Mouse (Mus musculus): ENCODE data around the gene Krt25. TPM values are rescaled to one million over a fixed set of nuclear protein-coding genes. Genes with fewer than 3 reads are reported as not detected.

Krt25 gene
- polyA plus RNA-seq, 1 experiment from 2014 or later = 0.06 TPM

DNA sequence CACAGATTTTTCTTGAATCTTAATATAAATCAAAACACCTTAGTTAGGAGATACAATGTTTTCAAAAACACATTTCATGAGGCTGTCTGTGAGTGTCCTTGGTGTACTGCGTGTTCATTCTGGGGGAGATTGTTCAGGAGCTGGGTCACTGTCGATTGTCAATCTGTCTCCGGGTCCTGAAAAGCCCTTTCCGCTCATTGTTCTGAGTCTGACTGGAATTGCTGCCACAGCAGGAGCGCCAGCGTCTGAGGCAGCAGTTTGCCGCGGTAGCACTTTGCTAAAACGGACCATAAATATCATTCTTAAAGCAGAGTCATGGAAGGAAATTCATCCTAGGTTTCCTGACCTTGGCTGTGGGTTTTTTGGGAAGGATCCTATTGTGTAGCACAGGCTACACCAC, 57.0 kb downstream of the Krt25 start:
- no peak for ATAC-seq (ENCODE audit: insufficient read depth, low FRiP score)
- Histone ChIP-seq H3K9ac (ENCODE audit: low read length) (no peak overlapping the region), H3K4me2 (ENCODE audit: low read depth, low read length) (no peak overlapping the region), H3K4me3 (replicated peaks; ENCODE audit: low read length) (no peak overlapping the region), H3K27ac (ENCODE audit: low read length) (no peak overlapping the region), H3K36me3 (ENCODE audit: control insufficient read depth, insufficient read depth, low read length) (no peaks in the 10 kb centered on the region), H3K4me1 (ENCODE audit: control insufficient read depth, insufficient read depth, low read length) (no peaks in the 10 kb centered on the region), H3K9me3 (replicated peaks; ENCODE audit: control insufficient read depth, low read length) (no peaks in the 10 kb centered on the region), H3K27me3 (ENCODE audit: control insufficient read depth, insufficient read depth, low read length) (no peaks in the 10 kb centered on the region)
- WGBS = 53% methylated on average over 9 of the region's 9 CpGs

Other genes starting within 250 kb of the Krt25 start
- 1.8 and 2.4 TPM in 2 replicates for gene Tns4, start 233.6 kb downstream of the Krt25 start, polyA plus RNA-seq (2015; fragmentation: Nextera tagmentation; extraction: Ambion mirVana)
- 0.19 TPM in 2 replicates for gene Ccr7, start 167.9 kb downstream of the Krt25 start, polyA plus RNA-seq (2015; fragmentation: Nextera tagmentation; extraction: Ambion mirVana)
- 177 and 203 TPM in 2 replicates for gene Smarce1, start 91.9 kb downstream of the Krt25 start, polyA plus RNA-seq (2015; fragmentation: Nextera tagmentation; extraction: Ambion mirVana)
- gene Krt222, start 78.9 kb downstream of the Krt25 start, polyA plus RNA-seq (2015; fragmentation: Nextera tagmentation; extraction: Ambion mirVana) = 0.19 and 0.28 TPM in 2 replicates
- not detected in 2 replicates for gene Krt24, start 37.7 kb downstream of the Krt25 start, polyA plus RNA-seq (2015; fragmentation: Nextera tagmentation; extraction: Ambion mirVana)
- not detected in 2 replicates for gene Krt26, start 15.0 kb upstream of the Krt25 start, polyA plus RNA-seq (2015; fragmentation: Nextera tagmentation; extraction: Ambion mirVana)
- gene Krt27, start 28.2 kb upstream of the Krt25 start, polyA plus RNA-seq (2015; fragmentation: Nextera tagmentation; extraction: Ambion mirVana) = 0.15 TPM in 1 of 2 replicates, not detected in the other
- 0.14 and 0.21 TPM in 2 replicates for gene Krt28, start 52.0 kb upstream of the Krt25 start, polyA plus RNA-seq (2015; fragmentation: Nextera tagmentation; extraction: Ambion mirVana)
- gene Krt10, start 66.4 kb upstream of the Krt25 start, polyA plus RNA-seq (2015; fragmentation: Nextera tagmentation; extraction: Ambion mirVana) = 22.3 and 24.1 TPM in 2 replicates
- 0.12 and 0.19 TPM in 2 replicates for gene Krt12, start 99.3 kb upstream of the Krt25 start, polyA plus RNA-seq (2015; fragmentation: Nextera tagmentation; extraction: Ambion mirVana)
- gene Krt20, start 115.2 kb upstream of the Krt25 start, polyA plus RNA-seq (2015; fragmentation: Nextera tagmentation; extraction: Ambion mirVana) = 16.6 and 23.3 TPM in 2 replicates
- 92.1 and 140 TPM in 2 replicates for gene Krt23, start 170.2 kb upstream of the Krt25 start, polyA plus RNA-seq (2015; fragmentation: Nextera tagmentation; extraction: Ambion mirVana)
- gene Krt39, start 198.4 kb upstream of the Krt25 start, polyA plus RNA-seq (2015; fragmentation: Nextera tagmentation; extraction: Ambion mirVana) = 0.14 TPM in 1 of 2 replicates, not detected in the other
- gene Krt40, start 220.2 kb upstream of the Krt25 start, polyA plus RNA-seq (2015; fragmentation: Nextera tagmentation; extraction: Ambion mirVana) = not detected in 2 replicates
- gene Krtap3-3, start 227.9 kb upstream of the Krt25 start, polyA plus RNA-seq (2015; fragmentation: Nextera tagmentation; extraction: Ambion mirVana) = not detected in 2 replicates
- not detected in 2 replicates for gene Krtap3-2, start 233.9 kb upstream of the Krt25 start, polyA plus RNA-seq (2015; fragmentation: Nextera tagmentation; extraction: Ambion mirVana)
- gene Gm11939, start 236.5 kb upstream of the Krt25 start, polyA plus RNA-seq (2015; fragmentation: Nextera tagmentation; extraction: Ambion mirVana) = not detected in 2 replicates
- not detected in 2 replicates for gene Krtap3-1, start 243.7 kb upstream of the Krt25 start, polyA plus RNA-seq (2015; fragmentation: Nextera tagmentation; extraction: Ambion mirVana)

All from stomach, embryonic 16.5 days (tissue).